Mouse (Mus musculus) liver, adult 2 months (tissue): ENCODE measurements around the gene Egflam.

Source experiments
- CTCF ChIP-seq: fragments of 200-500 bp; IDR thresholded peaks from 2 replicates; pipeline ENCODE4 v1.5.1; 2011; ENCODE audit warnings: low read depth, low read length, control low read depth
- POLR2A ChIP-seq: fragments of 200-500 bp; IDR thresholded peaks from 2 replicates; pipeline ENCODE4 v1.6.1; 2011; ENCODE audit warnings: low read length, control low read depth; ENCODE audit not compliant: insufficient read depth; ENCODE audit errors: extremely low read depth

DNA sequence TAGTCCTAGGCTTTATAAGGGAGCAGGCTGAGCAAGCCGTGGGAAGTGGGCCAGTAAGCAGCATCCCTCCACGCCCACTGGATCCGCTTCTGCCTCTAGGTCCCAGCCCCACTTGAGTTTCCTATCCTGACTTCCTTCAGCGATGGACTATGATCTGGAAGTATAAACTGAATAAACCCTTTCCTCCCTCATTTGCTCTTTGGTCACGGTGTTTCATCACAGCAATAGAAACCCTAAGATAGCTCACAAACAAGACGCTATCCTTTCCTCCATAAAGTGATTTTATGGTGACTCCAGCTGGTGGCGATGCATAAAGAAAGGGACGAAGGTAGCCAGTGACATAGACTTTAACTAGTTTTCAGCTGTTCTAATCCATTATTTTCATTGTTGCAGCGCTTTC lies 134.9 kb downstream of the Egflam start:
- TF ChIP-seq CTCF (no peak), POLR2A (no peak)
